Comparison of ENCODE assay signal across 21 mouse cellular contexts in genomic region chr6:35140351-35140750, GRCm38 (mm10). TPM values are rescaled to one million over a fixed set of nuclear protein-coding genes. Genes with fewer than 3 reads are reported as not detected.
DNase-seq lines count a peak whose midpoint lies in the region; TF ChIP-seq lines count a peak whose summit lies in the region.
"Had no signal": no experiment of that assay in that cellular context is flagged by ENCODE, and none has a peak within 500 bp of the region (broad histone marks: within the 10 kb centered on the region; RNA-seq: fewer than 3 reads in every experiment).

No protein-coding gene starts in this region.

- DNase-seq in 3T3-L1 (ENCODE audit: low read depth, low spot score): peak; percentile 33
- peak; percentile 47 for DNase-seq in MEL (ENCODE audit: low read depth, low spot score)
- DNase-seq in R1 (ENCODE audit: low read depth, low spot score): peak; percentile 68
- DNase-seq in heart, postnatal 10 days: no peak
- DNase-seq in urinary bladder, postnatal 10 days (ENCODE audit: low spot score): no peak
- DNase-seq in lung, postnatal 25 days (ENCODE audit: low spot score): no peak
- DNase-seq: adrenal gland, adult 8-10 months; adrenal gland, postnatal 14 days; adrenal gland, postnatal 36 days; cerebellum, adult 11-12 months; cerebellum, adult 2 months; cerebellum, adult 9-10 months; cerebellum, postnatal 10 days; cerebellum, postnatal 25 days; forebrain, postnatal 0 days had no signal

- no peaks in the 10 kb centered on the region for H3K27me3 ChIP-seq in MEL (ENCODE audit: control insufficient read depth in 1 of 2, insufficient read depth in 2 of 2, low read length in 2 of 2)
- H3K27me3 ChIP-seq: embryonic facial prominence, embryonic 12.5 days; forebrain, embryonic 13.5 days; forebrain, embryonic 15.5 days; Patski had no signal

- H3K27ac ChIP-seq in MEL (ENCODE audit: control insufficient read depth, low read depth, low read length): no peak overlapping the region
- H3K27ac ChIP-seq: embryonic facial prominence, embryonic 10.5 days; embryonic facial prominence, embryonic 12.5 days; forebrain, embryonic 13.5 days; forebrain, embryonic 15.5 days had no signal

- H3K9ac ChIP-seq in MEL (ENCODE audit: control insufficient read depth, low read depth, low read length, poor library complexity, severe bottlenecking): no peak overlapping the region
- H3K9ac ChIP-seq: embryonic facial prominence, embryonic 12.5 days; forebrain, embryonic 13.5 days; forebrain, embryonic 15.5 days; forebrain, postnatal 0 days had no signal

- H3K79me2 ChIP-seq in MEL (ENCODE audit: control insufficient read depth, insufficient read depth, low read length, poor library complexity): no peaks in the 10 kb centered on the region

- H3K4me3 ChIP-seq in MEL (ENCODE audit: control insufficient read depth in 1 of 2, insufficient read depth in 1 of 2, low read depth in 2 of 2, low read length in 2 of 2): no peak overlapping the region
- H3K4me3 ChIP-seq: embryonic facial prominence, embryonic 10.5 days; embryonic facial prominence, embryonic 12.5 days; forebrain, embryonic 13.5 days; forebrain, embryonic 15.5 days had no signal

- H3K4me1 ChIP-seq in MEL (ENCODE audit: control insufficient read depth in 1 of 2, insufficient read depth in 2 of 2, low read length in 2 of 2): peaks cover 0 to 6% of the 10 kb centered on the region in 2 experiments; a peak in 1 of 4 replicates
- H3K4me1 ChIP-seq: embryonic facial prominence, embryonic 10.5 days; embryonic facial prominence, embryonic 12.5 days; forebrain, embryonic 13.5 days; forebrain, embryonic 15.5 days had no signal

- H3K36me3 ChIP-seq in MEL (ENCODE audit: control insufficient read depth in 1 of 2, insufficient read depth in 2 of 2, low read length in 2 of 2): no peaks in the 10 kb centered on the region
- H3K36me3 ChIP-seq: embryonic facial prominence, embryonic 10.5 days; embryonic facial prominence, embryonic 12.5 days; forebrain, embryonic 15.5 days; G1E had no signal

- TF ChIP-seq EP300 in MEL (IDR thresholded peaks at IDR 0.05; ENCODE audit: low read depth in 1 of 2, low read length in 2 of 2): no peak

- no peaks in the 10 kb centered on the region for H3K9me3 ChIP-seq in MEL (replicated peaks; ENCODE audit: insufficient read depth, low read length)
- H3K9me3 ChIP-seq: forebrain, embryonic 13.5 days; forebrain, embryonic 15.5 days had no signal

- no peak for TF ChIP-seq RAD21 in MEL (IDR thresholded peaks at IDR 0.05; ENCODE audit: low read depth, low read length)

- no peak for TF ChIP-seq POLR2A in MEL (IDR thresholded peaks at IDR 0.05; ENCODE audit: control insufficient read depth in 1 of 2, insufficient read depth in 1 of 2, low read depth in 1 of 2, low read length in 2 of 2, poor library complexity in 1 of 2)

- TF ChIP-seq CTCF in MEL (IDR thresholded peaks at IDR 0.05 in 2 of 3, conservative IDR thresholded peaks at IDR 0.05 in 1 of 3; ENCODE audit: control insufficient read depth in 1 of 3, insufficient read depth in 1 of 3, low read depth in 2 of 3, low read length in 3 of 3, poor library complexity in 1 of 3, severe bottlenecking in 1 of 3): no peak

- intact Hi-C loops in heart, postnatal 10 days (cut with DNase I): no loop called here

TF ChIP-seq in MEL, 35 proteins besides CTCF, POLR2A, EP300 and RAD21:
- TF ChIP-seq MAZ (IDR thresholded peaks at IDR 0.05; ENCODE audit: low read depth, low read length): no peak
- TF ChIP-seq ZMIZ1 (IDR thresholded peaks at IDR 0.05; ENCODE audit: low read depth, low read length): no peak

RNA-seq across cellular contexts. Expression of gene Cnot4, which starts 6.8 kb away (rescaled TPM):
- total RNA-seq in MEL (2012; rRNA removed): 6.0 and 6.2 TPM in 2 replicates
- 10 to 100 TPM; 13.6 to 41.9 TPM for polyA plus RNA-seq in MEL (2012; ENCODE audit: insufficient read depth in 1 of 2, insufficient read length in 2 of 2, low read depth in 1 of 2, low replicate concordance in 2 of 2, missing spikeins in 1 of 2)
- 10 to 100 TPM; 22.5 to 24.5 TPM for total RNA-seq in heart, postnatal 10 days (2021)

RNA-seq across cellular contexts. Expression of gene Nup205, which starts 36.9 kb away (rescaled TPM):
- 82.9 and 89.6 TPM in 2 replicates for total RNA-seq in MEL (2012; rRNA removed)
- polyA plus RNA-seq in MEL (2012; ENCODE audit: insufficient read depth in 1 of 2, insufficient read length in 2 of 2, low read depth in 1 of 2, low replicate concordance in 2 of 2, missing spikeins in 1 of 2): 10 to 100 TPM; 32.1 to 89.3 TPM
- total RNA-seq in heart, postnatal 10 days (2021): 10 to 100 TPM; 24.2 to 27.3 TPM

Comparison
In these comparisons a context has a peak if more than half of its experiments do, and no peak if none do; other contexts are left out.
1. DNase-seq: peak in 3T3-L1 (single experiment), MEL (single experiment) and R1 (single experiment); none in heart, postnatal 10 days (0 of 2), urinary bladder, postnatal 10 days (single experiment) and lung, postnatal 25 days (single experiment).